Mouse (Mus musculus): Measurements from ENCODE around the gene Pou2f3.

DNA sequence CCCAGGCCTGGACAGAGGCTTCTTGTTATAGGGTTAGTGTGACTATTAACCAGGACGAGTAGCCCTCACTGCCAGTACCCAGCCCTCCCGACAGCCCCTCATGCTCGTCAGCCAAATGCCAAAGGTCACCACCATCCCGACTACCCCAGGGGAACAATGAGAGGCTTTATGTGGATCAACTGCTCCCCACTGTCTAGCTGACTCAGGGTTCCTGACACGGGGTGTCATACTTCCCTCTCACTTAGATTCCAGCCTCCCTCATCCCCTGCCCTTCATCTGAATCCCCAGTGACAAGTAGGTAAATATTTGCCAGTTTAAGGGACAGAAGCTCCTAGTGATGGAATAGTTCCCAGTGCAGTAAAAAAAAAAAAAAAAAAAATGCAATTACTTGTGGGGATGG lies 22.1 kb upstream of the Pou2f3 start:
- TF ChIP-seq POLR2A (IDR thresholded peaks at IDR 0.05; ENCODE audit: low read depth, low read length) (no peak), CTCF (conservative IDR thresholded peaks at IDR 0.05; ENCODE audit: insufficient read depth, insufficient read length, low read depth, low read length) (no peak)
